Mouse (Mus musculus) kidney, adult 18-20 months (tissue): ENCODE measurements around the gene Mus81.

Experiments
- DNase-seq: peaks from one replicate; pipeline ENCODE4 v3.0.0; 2021

Mus81 gene

GRCm38 (mm10) chr19:5466916-5467500 lies 21.2 kb downstream of the Mus81 start:
- DNase-seq: no peak

GRCm38 (mm10) chr19:5465037-5465436 lies 23.2 kb downstream of the Mus81 start:
- no peak for DNase-seq

DNA sequence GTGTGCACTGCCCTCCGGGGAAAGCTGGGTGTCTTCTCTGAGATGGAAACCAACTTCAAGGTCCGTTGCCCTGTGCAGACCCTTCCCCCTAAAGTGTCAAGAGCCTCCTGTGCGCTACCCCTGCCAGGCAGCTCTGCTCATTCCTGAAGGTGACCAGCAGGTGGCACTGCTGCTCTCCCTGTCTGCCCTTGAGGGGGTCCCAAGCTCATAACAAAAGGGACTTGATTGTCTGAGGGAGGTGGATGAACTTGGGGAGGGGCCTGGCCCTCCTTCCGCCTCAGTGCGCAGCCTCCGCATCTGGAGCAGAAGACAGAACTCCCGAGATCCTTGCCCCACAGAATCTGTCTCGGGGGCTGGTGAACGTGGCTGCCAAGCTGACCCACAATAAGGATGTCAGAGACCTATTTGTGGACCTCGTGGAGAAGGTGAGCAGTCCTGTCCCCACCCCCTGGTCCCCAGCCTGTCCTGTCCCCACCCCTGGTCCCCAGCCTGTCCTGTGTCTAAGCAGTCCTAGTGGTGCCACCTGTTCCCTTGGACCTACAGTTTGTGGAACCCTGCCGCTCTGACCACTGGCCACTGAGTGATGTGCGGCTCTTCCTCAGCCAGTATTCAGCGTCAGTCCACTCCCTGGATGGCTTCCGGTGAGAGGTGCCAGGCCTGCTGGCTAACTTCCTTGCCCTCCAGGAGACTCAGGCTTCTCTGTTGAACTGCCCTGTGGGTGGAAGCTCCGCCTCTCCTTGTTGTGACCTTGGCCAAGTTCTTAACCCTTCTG lies 24.2 kb downstream of the Mus81 start:
- peak; percentile 49 for DNase-seq

- DNase-seq: no peak
Measured at GRCm38 (mm10) chr19:5463212-5463611, 25.0 kb downstream of the Mus81 start.

DNA sequence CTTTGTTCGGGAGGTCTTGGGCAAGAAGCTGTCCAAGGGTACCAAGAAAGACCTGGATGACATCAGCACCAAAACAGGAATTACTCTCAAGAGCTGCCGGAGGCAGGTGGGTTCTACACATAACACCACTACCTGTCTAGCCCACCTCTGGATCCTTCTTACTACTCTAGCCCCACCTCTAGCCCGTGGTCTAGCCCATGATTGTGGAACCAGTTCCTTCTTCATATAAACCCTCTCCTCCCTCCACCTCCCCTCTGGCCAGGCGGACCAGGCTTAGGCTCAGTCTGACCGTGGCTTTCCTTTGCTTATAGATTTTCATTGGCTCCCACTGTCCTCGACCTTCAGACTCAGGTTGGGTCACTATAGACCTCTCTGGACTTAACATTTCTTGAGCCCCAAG lies 26.8 kb downstream of the Mus81 start:
- DNase-seq: no peak

- peak; percentile 92 for DNase-seq
Measured at GRCm38 (mm10) chr19:5460465-5460911, 27.7 kb downstream of the Mus81 start, which contains the start of gene Fibp. Gene Fibp, plus strand, starts transcription at chr19:5460615.

DNA sequence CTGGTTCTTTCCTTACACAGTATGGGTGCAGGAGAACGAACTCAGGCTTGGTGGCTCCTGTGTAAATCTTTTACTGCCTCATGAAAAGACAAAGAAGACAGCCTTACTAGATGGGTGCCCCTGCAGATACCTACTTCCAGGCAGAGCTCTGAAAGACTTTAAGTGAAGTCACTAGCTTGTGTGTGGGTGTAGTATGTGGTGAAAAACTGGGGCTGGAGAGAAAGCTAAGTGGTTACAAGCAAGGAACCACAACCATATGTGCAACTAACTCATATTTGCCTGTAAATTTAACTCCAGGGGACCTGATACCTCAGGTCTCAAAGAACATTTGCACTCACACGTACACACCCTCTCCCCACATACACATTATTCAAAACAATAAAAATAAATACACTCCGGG lies 28.3 kb downstream of the Mus81 start:
- DNase-seq: no peak

DNA sequence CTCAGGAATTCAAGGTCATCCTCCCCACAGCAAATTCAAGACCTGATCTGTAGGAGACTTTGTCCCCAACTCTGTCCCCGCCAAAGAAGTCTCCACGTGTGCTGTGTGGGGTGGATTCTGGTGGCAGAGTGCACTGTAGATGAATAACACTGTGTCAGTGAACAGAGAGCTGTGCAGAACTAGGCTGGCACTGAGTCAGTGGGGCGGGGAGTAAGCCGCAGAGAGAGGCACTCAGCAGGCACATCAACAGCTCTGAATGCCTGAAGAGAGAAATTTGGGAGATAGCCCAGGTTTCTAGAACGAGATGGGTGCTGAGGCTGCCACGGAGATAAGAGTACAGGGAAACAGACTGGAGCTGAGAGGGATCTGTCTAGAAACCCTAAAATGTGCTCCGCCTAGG lies 29.2 kb downstream of the Mus81 start:
- no peak for DNase-seq

GRCm38 (mm10) chr19:5457746-5458442 lies 30.3 kb downstream of the Mus81 start, which contains the start of gene Ccdc85b:
Gene Ccdc85b, minus strand, starts transcription at chr19:5457894.
- no peak for DNase-seq

DNA sequence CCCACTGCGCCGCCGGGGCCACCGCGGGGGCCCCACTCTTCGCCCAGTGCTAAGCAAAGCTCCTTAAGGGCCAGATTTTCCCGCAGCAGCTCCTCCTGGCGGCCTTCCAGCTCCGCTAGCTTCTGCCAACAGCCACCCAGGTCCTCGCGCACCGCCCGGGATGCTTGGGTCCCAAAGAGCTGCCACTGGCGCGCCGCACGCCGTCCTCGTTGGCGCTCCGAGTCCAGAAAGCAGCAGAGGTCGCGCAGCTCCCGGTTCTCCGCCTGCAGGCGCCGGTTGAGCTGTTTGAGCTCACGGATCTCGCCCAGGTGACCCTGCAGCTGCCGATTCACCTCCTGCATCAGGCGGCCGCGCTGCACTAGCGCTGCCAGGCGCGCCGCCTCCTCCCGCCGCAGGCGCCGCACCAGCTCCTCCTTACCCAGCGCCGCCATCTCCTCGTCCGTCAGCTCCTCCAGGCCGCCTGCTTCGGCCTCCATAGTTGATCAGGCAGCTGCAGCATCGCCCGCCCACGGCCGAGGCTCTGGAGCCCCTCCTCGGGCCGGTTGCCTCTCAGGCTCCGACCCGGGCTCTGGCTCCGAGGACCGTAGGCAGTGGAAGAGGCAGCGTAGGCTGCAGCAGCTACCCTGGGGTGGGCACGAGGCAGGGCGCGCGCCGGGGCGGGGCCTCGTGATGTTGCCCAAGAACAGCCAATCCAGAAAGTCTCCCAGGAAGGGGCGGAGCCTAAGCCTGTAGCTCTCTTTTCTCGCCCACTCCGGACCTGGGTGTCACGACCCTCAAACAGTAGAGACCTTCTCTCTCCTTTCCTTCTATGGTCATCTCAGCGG lies 31.1 kb downstream of the Mus81 start:
- peak; percentile 97 for DNase-seq

DNA sequence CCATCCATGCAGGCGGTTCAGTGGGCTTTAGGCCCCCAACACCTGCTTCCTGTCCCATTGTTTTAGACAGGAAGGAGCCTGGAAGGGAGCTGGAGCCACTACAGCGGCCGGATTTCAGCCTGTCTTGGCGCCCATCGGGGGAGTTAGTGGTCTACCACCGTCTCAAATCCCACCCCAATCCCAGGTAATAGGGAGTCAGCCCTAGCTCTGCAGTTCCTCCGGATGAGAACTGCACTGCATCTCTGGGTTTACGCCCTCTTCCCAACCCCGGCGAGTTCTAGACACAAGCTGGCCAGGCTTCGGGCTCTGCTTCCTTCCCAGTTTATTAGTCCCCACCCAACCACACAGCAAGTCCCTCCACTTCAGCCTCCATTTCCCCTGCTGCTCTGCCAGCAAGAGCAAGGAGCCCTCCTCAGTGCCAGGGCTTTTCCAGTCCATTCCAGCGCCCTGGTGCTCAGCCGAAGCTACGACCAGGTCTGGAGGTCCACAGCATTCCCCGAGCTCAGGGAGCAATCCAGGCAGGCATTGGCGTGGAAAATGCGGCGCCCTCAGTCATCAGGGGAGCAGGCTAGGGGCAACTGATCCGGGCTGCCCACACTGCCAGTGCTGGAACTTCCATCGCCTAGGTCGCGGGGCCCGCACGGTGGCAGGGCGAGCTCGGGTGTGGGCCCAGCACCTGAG lies 31.8 kb downstream of the Mus81 start:
- DNase-seq: peak; percentile 45

DNA sequence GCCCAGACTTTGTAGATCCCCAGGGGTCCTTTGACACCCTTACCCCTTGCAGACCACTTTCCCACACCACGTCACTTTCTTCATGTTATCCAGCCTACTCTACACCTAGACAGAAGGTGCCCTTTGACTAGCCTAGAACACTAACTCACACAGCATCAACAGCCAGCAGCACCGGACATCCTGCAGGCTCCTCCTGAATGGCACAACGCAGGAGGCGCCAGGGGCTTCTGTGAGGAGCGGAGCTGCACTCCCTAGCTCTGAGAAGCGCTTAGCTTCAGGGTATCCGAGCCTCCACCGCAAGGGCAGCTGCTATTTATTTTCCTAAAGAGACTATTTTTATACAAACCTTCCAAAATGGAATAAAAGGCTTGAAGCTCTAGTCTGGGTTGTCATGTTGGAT lies 32.6 kb downstream of the Mus81 start:
- no peak for DNase-seq

DNA sequence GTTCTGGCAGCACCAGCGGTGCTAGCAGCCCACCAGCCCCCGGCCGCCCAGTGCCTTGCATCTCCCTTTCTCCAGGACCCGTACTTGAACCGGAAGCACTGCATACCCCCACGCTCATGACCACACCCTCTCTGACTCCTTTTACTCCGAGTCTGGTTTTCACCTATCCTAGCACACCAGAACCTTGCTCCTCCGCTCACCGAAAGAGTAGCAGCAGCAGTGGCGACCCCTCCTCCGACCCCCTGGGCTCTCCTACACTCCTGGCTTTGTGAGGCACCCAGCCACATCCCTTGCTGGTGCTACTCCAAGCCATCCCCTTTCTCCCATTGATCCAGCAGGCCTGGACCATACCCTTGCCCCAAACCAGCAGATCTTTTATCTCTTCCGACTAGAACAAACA lies 33.2 kb downstream of the Mus81 start:
- no peak for DNase-seq

DNA sequence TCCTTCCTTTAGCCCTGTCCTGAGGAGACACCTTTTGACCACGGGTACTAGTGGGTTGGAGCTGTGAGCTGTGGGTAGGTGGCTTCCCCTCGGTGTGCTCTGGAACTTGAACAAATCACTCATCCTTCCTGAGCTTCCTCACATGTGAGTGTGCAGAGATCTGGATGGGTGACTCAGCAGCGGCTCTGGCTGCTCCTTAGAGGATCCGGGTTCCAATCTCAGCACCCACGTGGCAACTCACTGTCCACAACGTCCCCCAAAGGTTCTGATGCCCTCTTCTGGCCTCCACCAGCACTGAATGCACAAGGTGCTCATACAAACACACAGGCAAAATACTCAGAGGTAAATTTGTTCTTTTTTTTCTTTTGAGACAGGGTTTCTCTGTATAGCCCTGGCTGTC lies 36.4 kb downstream of the Mus81 start:
- no peak for DNase-seq

- no peak for DNase-seq
Measured at GRCm38 (mm10) chr19:5449673-5450072, 38.5 kb downstream of the Mus81 start.

- DNase-seq: no peak
Measured at GRCm38 (mm10) chr19:5448354-5449150, 39.6 kb downstream of the Mus81 start.

- peak; percentile 73 for DNase-seq
Measured at GRCm38 (mm10) chr19:5447515-5448353, 40.5 kb downstream of the Mus81 start, which contains the start of gene Fosl1. Gene Fosl1, plus strand, starts transcription at chr19:5447547.

DNA sequence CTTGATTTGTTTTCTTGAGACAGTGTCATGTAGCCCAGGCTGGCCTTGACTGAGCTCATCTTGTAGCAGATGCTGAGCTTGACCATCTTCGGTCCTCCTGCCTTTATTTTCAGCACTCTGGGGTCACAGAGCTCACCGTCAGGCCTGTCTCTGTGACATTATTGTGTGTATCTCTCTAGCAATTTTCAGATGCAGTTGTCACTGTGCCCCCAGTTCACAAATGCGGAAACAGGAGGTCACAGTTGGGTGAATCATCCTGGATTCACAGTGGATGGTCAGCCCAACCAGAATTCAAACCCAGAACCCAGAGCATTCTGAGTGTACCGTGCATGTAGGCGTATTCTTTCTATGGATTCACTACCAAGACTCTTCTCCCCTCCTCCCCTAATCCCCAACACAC lies 42.5 kb downstream of the Mus81 start:
- no peak for DNase-seq

DNA sequence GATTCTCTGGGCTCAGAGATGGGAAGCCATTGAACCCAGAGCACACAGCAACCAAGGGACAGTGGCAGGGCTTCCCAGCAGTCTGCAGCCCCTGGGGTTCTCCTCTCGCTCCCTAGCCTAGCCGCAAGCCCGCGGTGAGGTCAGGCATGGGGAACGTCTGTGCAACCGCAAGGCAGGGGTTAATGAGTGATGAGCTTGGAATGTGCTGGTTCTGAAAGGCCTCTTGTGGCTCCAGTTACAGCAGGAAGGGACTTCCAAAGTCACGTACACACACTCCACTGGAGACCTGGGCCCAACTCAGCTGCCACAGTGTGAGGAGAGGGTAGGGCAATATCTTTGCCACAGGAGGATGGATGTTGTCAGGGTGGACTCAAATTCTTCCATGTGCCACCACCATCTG lies 43.2 kb downstream of the Mus81 start:
- peak; percentile 51 for DNase-seq

- DNase-seq: no peak
Measured at GRCm38 (mm10) chr19:5444371-5444908, 43.8 kb downstream of the Mus81 start.
